Comparison of ENCODE assay signal across 8 mouse cellular contexts in the genomic region with DNA sequence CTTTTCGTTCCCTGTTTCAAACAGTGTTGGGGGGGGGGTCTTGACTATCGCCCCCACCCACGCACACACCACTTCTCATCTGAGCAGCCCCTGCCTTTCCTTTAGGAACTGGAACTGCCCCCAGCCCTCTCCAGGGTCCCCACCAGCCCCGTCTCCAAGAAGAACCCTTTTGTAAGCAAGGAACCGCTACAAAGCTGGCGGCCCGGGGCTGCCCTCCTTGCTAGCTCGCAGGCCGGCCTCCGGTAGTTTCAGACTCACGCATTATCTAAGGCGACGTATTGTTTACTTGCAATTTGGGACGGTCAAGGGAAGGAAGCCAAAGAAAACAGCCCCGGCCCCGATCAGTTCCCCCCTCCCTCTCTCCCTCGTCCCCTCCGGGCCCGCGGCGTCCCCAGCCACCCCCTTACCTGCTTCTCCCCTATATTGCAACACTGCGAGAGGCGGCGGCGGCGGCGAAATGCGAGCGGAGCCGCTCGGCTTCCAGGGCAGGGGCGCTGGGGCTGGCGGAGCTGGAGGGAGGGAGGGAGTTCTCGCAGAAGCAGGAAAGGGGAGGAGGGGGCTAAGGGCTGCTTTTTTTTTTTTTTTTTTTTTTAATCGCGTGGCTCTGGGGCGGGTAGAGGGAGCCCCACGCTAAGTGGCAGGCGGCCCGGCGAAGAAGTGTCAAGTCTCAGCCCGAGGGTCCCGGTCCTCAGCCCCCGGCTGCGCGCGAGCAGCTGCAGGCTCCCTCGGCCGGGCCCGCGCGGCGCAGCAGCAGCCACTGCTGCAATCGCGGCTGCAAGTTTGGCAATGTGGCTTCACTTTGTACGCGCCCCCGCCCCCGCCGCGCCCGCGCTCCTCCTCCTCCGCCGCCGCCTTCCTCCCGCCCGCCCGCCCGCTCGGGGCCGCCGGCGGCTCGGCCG. TPM values are rescaled to one million over a fixed set of nuclear protein-coding genes. Genes with fewer than 3 reads are reported as not detected.
DNase-seq lines count a peak whose midpoint lies in the region; ATAC-seq and TF ChIP-seq lines count a peak whose summit lies in the region.

Gene Lmo4 (minus strand): TSS at position 808 of the 899 bp plus-strand sequence.

- peak within 1 kb of the TSS; percentile 95 for H3K27ac ChIP-seq in hindbrain, postnatal 0 days

- H3K4me1 ChIP-seq in hindbrain, postnatal 0 days (ENCODE audit: insufficient read depth, low read length): no peaks in the 10 kb centered on the region

- H3K4me3 ChIP-seq in hindbrain, postnatal 0 days (ENCODE audit: low read length): peak within 1 kb of the TSS; percentile 68

- no peak for TF ChIP-seq CTCF in hindbrain, postnatal 0 days (IDR thresholded peaks at IDR 0.05; ENCODE audit: low read depth)

- H3K4me2 ChIP-seq in hindbrain, postnatal 0 days (ENCODE audit: low read depth, low read length): peak within 1 kb of the TSS; percentile 62

- peak; percentile 50 for ATAC-seq in activated CD4-positive, CD25-positive, alpha-beta regulatory T cell, adult 4 months
- peak; percentile 84 for ATAC-seq in hindbrain, postnatal 0 days
- ATAC-seq in megakaryocyte progenitor cell, adult 5-6 weeks (replicated peaks; ENCODE audit: poor library complexity): peak; percentile 41

- DNase-seq in cerebellum, postnatal 4 days (ENCODE audit: low spot score in 2 of 2): peak; percentile 66 to 78
- DNase-seq in gastrocnemius, postnatal 10 days: peak; percentile 89
- DNase-seq in hindbrain, postnatal 0 days (ENCODE audit: low spot score): peak; percentile 85
- DNase-seq in left cerebral cortex, postnatal 14 days (ENCODE audit: low spot score in 2 of 2): peak; percentile 80 to 83
- peak; percentile 83 for DNase-seq in right cerebral cortex, postnatal 4 days
- DNase-seq in yolk sac, embryonic 10.5 days (ENCODE audit: low spot score): peak; percentile 89

- no peaks in the 10 kb centered on the region for H3K9me3 ChIP-seq in hindbrain, postnatal 0 days (ENCODE audit: low read length)

- WGBS in hindbrain, postnatal 0 days: under 1% methylated on average over 54 of the region's 76 CpGs

- H3K27me3 ChIP-seq in hindbrain, postnatal 0 days (ENCODE audit: insufficient read depth, low read length): no peaks in the 10 kb centered on the region

- intact Hi-C loops in left cerebral cortex, postnatal 14 days (cut with DNase I): loop anchor here (5.0 to 10.0 kb wide), 3 partner anchors 607 to 960 kb away; no protein-coding TSS in a partner anchor

- no peaks in the 10 kb centered on the region for H3K36me3 ChIP-seq in hindbrain, postnatal 0 days (ENCODE audit: insufficient read depth, low read length)

- H3K9ac ChIP-seq in hindbrain, postnatal 0 days (replicated peaks; ENCODE audit: low read length): peak within 1 kb of the TSS; percentile 68

RNA-seq across cellular contexts. Expression of gene Lmo4, which starts in this region (rescaled TPM):
- polyA plus RNA-seq in activated CD4-positive, CD25-positive, alpha-beta regulatory T cell, adult 4 months (2017; shearing (Covaris generic)): 10 to 100 TPM in 1 of 2 experiments, 1 to 10 TPM in 1; 8.6 to 12.0 TPM
- total RNA-seq in gastrocnemius, postnatal 10 days (2021): 10 to 100 TPM; 22.7 to 25.3 TPM
- 150 and 173 TPM in 2 replicates for total RNA-seq in hindbrain, postnatal 0 days (2014; rRNA removed)
- polyA plus RNA-seq in hindbrain, postnatal 0 days (2015; fragmentation: Nextera tagmentation; extraction: Ambion mirVana): 111 and 113 TPM in 2 replicates
- total RNA-seq in left cerebral cortex, postnatal 14 days (2021): 100 to 1,000 TPM; 306 to 308 TPM
- 147 and 167 TPM in 2 replicates for total RNA-seq in megakaryocyte progenitor cell, adult 5-6 weeks (2015)
- total RNA-seq in megakaryocyte progenitor cell, adult 5-6 weeks (2017): 37.0 and 44.7 TPM in 2 replicates

Comparison
In these comparisons a context has a peak if more than half of its experiments do, and no peak if none do; other contexts are left out.
1. Peak in every context shown above with its lines: DNase-seq, ATAC-seq, H3K4me3 ChIP-seq and H3K27ac ChIP-seq.